In the genomic region with DNA sequence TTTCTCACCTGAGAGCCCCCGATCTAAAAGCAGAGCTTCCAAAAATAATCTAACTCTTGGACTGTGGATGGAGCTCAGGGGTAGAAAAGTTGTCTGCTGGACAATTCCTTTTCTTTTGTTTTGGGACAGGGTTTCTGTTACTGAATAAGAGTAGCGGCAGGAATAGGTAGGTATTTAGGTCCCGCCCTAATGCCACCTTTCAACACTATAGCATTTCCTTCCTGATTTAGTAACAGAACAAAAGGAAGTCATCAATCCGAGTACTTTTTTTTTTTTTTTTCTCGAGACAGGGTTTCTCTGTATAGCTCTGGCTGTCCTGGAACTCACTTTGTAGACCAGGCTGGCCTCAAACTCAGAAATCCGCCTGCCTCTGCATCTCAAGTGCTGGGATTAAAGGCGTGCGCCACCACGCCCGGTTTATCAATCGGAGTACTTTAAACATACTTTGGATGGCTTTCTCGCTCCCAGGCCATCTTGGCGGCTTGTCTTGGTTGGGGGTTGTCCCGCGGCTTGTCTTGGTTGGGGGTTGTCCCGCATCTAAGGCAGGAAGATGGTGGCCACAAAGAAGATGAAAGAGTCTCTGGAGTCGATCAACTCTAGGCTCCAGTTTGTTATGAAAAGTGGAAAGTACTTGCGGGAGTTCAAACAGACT, we compare ENCODE assay signal across 10 mouse cellular contexts. TPM values are rescaled to one million over a fixed set of nuclear protein-coding genes. Genes with fewer than 3 reads are reported as not detected.
DNase-seq lines count a peak whose midpoint lies in the region; ATAC-seq and TF ChIP-seq lines count a peak whose summit lies in the region.
"Had no signal": no experiment of that assay in that cellular context is flagged by ENCODE, and none has a peak within 500 bp of the region (broad histone marks: within the 10 kb centered on the region; RNA-seq: fewer than 3 reads in every experiment).

No protein-coding gene starts in this region.

- DNase-seq in kidney, postnatal 0 days (ENCODE audit: low spot score): no peak
- DNase-seq in kidney, adult 9 months: no peak
- no peak for DNase-seq in adrenal gland, adult 8-10 months
- DNase-seq in left cerebral cortex, postnatal 10 days (ENCODE audit: extremely low spot score in 1 of 2, low spot score in 2 of 2): no peak
- DNase-seq: cerebellum, postnatal 36 days had no signal

- intact Hi-C loops in left cerebral cortex, postnatal 10 days (cut with DNase I): no loop called here

- peak overlapping the region; percentile 47; the same call in 1 of the 2 replicates for H3K9ac ChIP-seq in kidney, postnatal 0 days (ENCODE audit: low read depth, low read length)
- no peak overlapping the region for H3K9ac ChIP-seq in intestine, postnatal 0 days (ENCODE audit: low read depth, low read length)
- no peak overlapping the region for H3K9ac ChIP-seq in neural tube, embryonic 15.5 days (replicated peaks)

- H3K27me3 ChIP-seq in kidney, postnatal 0 days (ENCODE audit: insufficient read depth, low read length): no peaks in the 10 kb centered on the region
- no peaks in the 10 kb centered on the region for H3K27me3 ChIP-seq in intestine, postnatal 0 days (replicated peaks; ENCODE audit: control insufficient read depth, insufficient read depth, low read length)
- H3K27me3 ChIP-seq in neural tube, embryonic 15.5 days (replicated peaks): no peaks in the 10 kb centered on the region

- no peak overlapping the region for H3K4me2 ChIP-seq in kidney, postnatal 0 days (ENCODE audit: low read length)
- no peak overlapping the region for H3K4me2 ChIP-seq in intestine, postnatal 0 days (replicated peaks; ENCODE audit: low read depth)
- no peak overlapping the region for H3K4me2 ChIP-seq in neural tube, embryonic 15.5 days

- 90% methylated on average over 18 of the region's 18 CpGs for WGBS in kidney, postnatal 0 days
- WGBS in intestine, postnatal 0 days: 84% methylated on average over 18 of the region's 18 CpGs
- 93% methylated on average over 18 of the region's 18 CpGs for WGBS in neural tube, embryonic 15.5 days

- no peaks in the 10 kb centered on the region for H3K9me3 ChIP-seq in kidney, postnatal 0 days (replicated peaks; ENCODE audit: low read length)
- H3K9me3 ChIP-seq in intestine, postnatal 0 days (ENCODE audit: control insufficient read depth): no peaks in the 10 kb centered on the region
- H3K9me3 ChIP-seq in neural tube, embryonic 15.5 days (replicated peaks): no peaks in the 10 kb centered on the region

- no peak overlapping the region for H3K4me3 ChIP-seq in kidney, postnatal 0 days (replicated peaks; ENCODE audit: low read depth, low read length)
- H3K4me3 ChIP-seq in brown adipose tissue, adult 24 weeks (ENCODE audit: insufficient read depth, low read depth, low read length): no peak overlapping the region
- H3K4me3 ChIP-seq in intestine, postnatal 0 days (ENCODE audit: low read depth, low read length): no peak overlapping the region
- no peak overlapping the region for H3K4me3 ChIP-seq in neural tube, embryonic 15.5 days (replicated peaks)

- no peaks in the 10 kb centered on the region for H3K36me3 ChIP-seq in kidney, postnatal 0 days (ENCODE audit: insufficient read depth, low read length)
- H3K36me3 ChIP-seq in intestine, postnatal 0 days (ENCODE audit: control insufficient read depth, insufficient read depth): no peaks in the 10 kb centered on the region
- H3K36me3 ChIP-seq in neural tube, embryonic 15.5 days: no peaks in the 10 kb centered on the region

- no peak for TF ChIP-seq CTCF in kidney, postnatal 0 days (IDR thresholded peaks at IDR 0.05; ENCODE audit: low read depth)
- TF ChIP-seq CTCF in intestine, postnatal 0 days (IDR thresholded peaks at IDR 0.05; ENCODE audit: low read depth): no peak

- peak overlapping the region; percentile 96 for H3K27ac ChIP-seq in kidney, postnatal 0 days
- peak overlapping the region; percentile 100 for H3K27ac ChIP-seq in brown adipose tissue, adult 24 weeks (replicated peaks; ENCODE audit: low read depth, low read length)
- H3K27ac ChIP-seq in intestine, postnatal 0 days (ENCODE audit: low read depth, low read length): peak overlapping the region; percentile 88
- peak overlapping the region; percentile 74 for H3K27ac ChIP-seq in neural tube, embryonic 15.5 days (replicated peaks)

- ATAC-seq in kidney, postnatal 0 days (replicated peaks; ENCODE audit: low FRiP score, low read depth): no peak
- ATAC-seq in intestine, postnatal 0 days: no peak
- ATAC-seq in neural tube, embryonic 15.5 days (ENCODE audit: low FRiP score): no peak

- H3K4me1 ChIP-seq in kidney, postnatal 0 days (replicated peaks; ENCODE audit: insufficient read depth, low read length): peaks cover 18% of the 10 kb centered on the region
- H3K4me1 ChIP-seq in brown adipose tissue, adult 24 weeks (ENCODE audit: control insufficient read depth, insufficient read depth, insufficient read length, low read length): peaks cover 11% of the 10 kb centered on the region
- H3K4me1 ChIP-seq in intestine, postnatal 0 days (replicated peaks; ENCODE audit: control insufficient read depth, insufficient read depth, low read length): no peaks in the 10 kb centered on the region
- peaks cover 11% of the 10 kb centered on the region for H3K4me1 ChIP-seq in neural tube, embryonic 15.5 days

RNA-seq across cellular contexts. Expression of a gene that starts 47.1 kb away (rescaled TPM):
- not detected in 2 replicates for polyA plus RNA-seq in kidney, postnatal 0 days (2015; fragmentation: Nextera tagmentation; extraction: Ambion mirVana)
- not detected in 2 replicates for polyA plus RNA-seq in brown adipose tissue, adult 24 weeks (2012; ENCODE audit: insufficient read depth, insufficient read length, missing spikeins)
- polyA plus RNA-seq in intestine, postnatal 0 days (2015; fragmentation: Nextera tagmentation; extraction: Ambion mirVana): not detected in 2 replicates
- not detected in 2 replicates for polyA plus RNA-seq in neural tube, embryonic 15.5 days (2015; fragmentation: Nextera tagmentation; extraction: Ambion mirVana)
- total RNA-seq in adrenal gland, adult 8-10 months (2022): not detected
- not detected for total RNA-seq in left cerebral cortex, postnatal 10 days (2021)
- total RNA-seq: gastrocnemius, postnatal 14 days; layer of hippocampus, postnatal 14 days had no signal

RNA-seq across cellular contexts. Expression of a gene that starts 47.2 kb away (rescaled TPM):
- polyA plus RNA-seq in kidney, postnatal 0 days (2015; fragmentation: Nextera tagmentation; extraction: Ambion mirVana): not detected in 2 replicates
- polyA plus RNA-seq in brown adipose tissue, adult 24 weeks (2012; ENCODE audit: insufficient read depth, insufficient read length, missing spikeins): not detected in 2 replicates
- 4.3 and 4.5 TPM in 2 replicates for polyA plus RNA-seq in intestine, postnatal 0 days (2015; fragmentation: Nextera tagmentation; extraction: Ambion mirVana)
- 0.13 TPM in 1 of 2 replicates, not detected in the other for polyA plus RNA-seq in neural tube, embryonic 15.5 days (2015; fragmentation: Nextera tagmentation; extraction: Ambion mirVana)
- not detected for total RNA-seq in adrenal gland, adult 8-10 months (2022)
- under 1 TPM in 1 of 2 experiments, not detected in 1; 0.63 TPM for total RNA-seq in left cerebral cortex, postnatal 10 days (2021)
- total RNA-seq: gastrocnemius, postnatal 14 days; layer of hippocampus, postnatal 14 days had no signal

RNA-seq across cellular contexts. Expression of a gene that starts 53.3 kb away (rescaled TPM):
- polyA plus RNA-seq in kidney, postnatal 0 days (2015; fragmentation: Nextera tagmentation; extraction: Ambion mirVana): 2,429 and 2,697 TPM in 2 replicates
- polyA plus RNA-seq in brown adipose tissue, adult 24 weeks (2012; ENCODE audit: insufficient read depth, insufficient read length, missing spikeins): 280 and 322 TPM in 2 replicates
- polyA plus RNA-seq in intestine, postnatal 0 days (2015; fragmentation: Nextera tagmentation; extraction: Ambion mirVana): 1,008 and 1,098 TPM in 2 replicates
- polyA plus RNA-seq in neural tube, embryonic 15.5 days (2015; fragmentation: Nextera tagmentation; extraction: Ambion mirVana): 1,254 and 1,565 TPM in 2 replicates
- 100 to 1,000 TPM; 448 to 514 (median 510) TPM for total RNA-seq in adrenal gland, adult 8-10 months (2022)
- total RNA-seq in left cerebral cortex, postnatal 10 days (2021): 100 to 1,000 TPM; 438 to 477 TPM
